Mouse (Mus musculus) regulatory T cell (primary cell): ENCODE data around the gene Vim.

ENCODE experiments used
- in situ Hi-C: fragments of 300-600 bp; cut with MboI, MseI; formaldehyde crosslinking; loops from one replicate; pipeline ENCODE4 v1.15.1; 2025; ENCODE audit warnings: high pct_unique_total_duplicates

Vim gene

GRCm38 (mm10) chr2:13630136-13630832 is 56.6 kb downstream of the Vim start:
- in situ Hi-C loops = loop anchor here (10.0 kb wide), 1 partner anchor 1735 kb away; no protein-coding TSS in a partner anchor
